Mouse (Mus musculus): ENCODE data around the gene Abca4. TPM values are rescaled to one million over a fixed set of nuclear protein-coding genes. Genes with fewer than 3 reads are reported as not detected.

The Abca4 gene
- total RNA-seq, 2 experiments from 2014 or later: 0.92 to 1.4 TPM

GRCm38 (mm10) chr3:122106920-122107319 lies 62.7 kb downstream of the Abca4 start:
- no peak for ATAC-seq (ENCODE audit: poor library complexity, severe bottlenecking)

- no peak for ATAC-seq (ENCODE audit: poor library complexity, severe bottlenecking)
Measured at GRCm38 (mm10) chr3:122107643-122108194, 63.5 kb downstream of the Abca4 start.

GRCm38 (mm10) chr3:122109461-122109860 lies 65.2 kb downstream of the Abca4 start:
- no peak for ATAC-seq (ENCODE audit: poor library complexity, severe bottlenecking)

GRCm38 (mm10) chr3:122111141-122111981 lies 67.1 kb downstream of the Abca4 start:
- ATAC-seq (ENCODE audit: poor library complexity, severe bottlenecking): no peak

- ATAC-seq (ENCODE audit: poor library complexity, severe bottlenecking): no peak
Measured at GRCm38 (mm10) chr3:122118651-122119214, 74.5 kb downstream of the Abca4 start.

GRCm38 (mm10) chr3:122119733-122120132 lies 75.5 kb downstream of the Abca4 start:
- ATAC-seq (ENCODE audit: poor library complexity, severe bottlenecking): no peak

GRCm38 (mm10) chr3:122120217-122120616 lies 76.0 kb downstream of the Abca4 start:
- no peak for ATAC-seq (ENCODE audit: poor library complexity, severe bottlenecking)

GRCm38 (mm10) chr3:122122127-122122663 lies 78.0 kb downstream of the Abca4 start:
- ATAC-seq (ENCODE audit: poor library complexity, severe bottlenecking): peak; percentile 86

GRCm38 (mm10) chr3:122122838-122123237 lies 78.6 kb downstream of the Abca4 start:
- peak; percentile 20; the same call in 1 of the 2 replicates for ATAC-seq (ENCODE audit: poor library complexity, severe bottlenecking)

- ATAC-seq (ENCODE audit: poor library complexity, severe bottlenecking): no peak
Measured at GRCm38 (mm10) chr3:122128999-122129493, 84.8 kb downstream of the Abca4 start.

GRCm38 (mm10) chr3:122130771-122131170 lies 86.5 kb downstream of the Abca4 start:
- ATAC-seq (ENCODE audit: poor library complexity, severe bottlenecking): no peak

- no peak for ATAC-seq (ENCODE audit: poor library complexity, severe bottlenecking)
Measured at GRCm38 (mm10) chr3:122131633-122132032, 87.4 kb downstream of the Abca4 start.

- ATAC-seq (ENCODE audit: poor library complexity, severe bottlenecking): no peak
Measured at GRCm38 (mm10) chr3:122133255-122133654, 89.0 kb downstream of the Abca4 start.

GRCm38 (mm10) chr3:122133840-122134239 lies 89.6 kb downstream of the Abca4 start:
- no peak for ATAC-seq (ENCODE audit: poor library complexity, severe bottlenecking)

GRCm38 (mm10) chr3:122140589-122141400 lies 96.6 kb downstream of the Abca4 start:
- no peak for ATAC-seq (ENCODE audit: poor library complexity, severe bottlenecking)

- no peak for ATAC-seq (ENCODE audit: poor library complexity, severe bottlenecking)
Measured at GRCm38 (mm10) chr3:122142256-122142922, 98.1 kb downstream of the Abca4 start.

GRCm38 (mm10) chr3:122143432-122143831 lies 99.2 kb downstream of the Abca4 start:
- no peak for ATAC-seq (ENCODE audit: poor library complexity, severe bottlenecking)

GRCm38 (mm10) chr3:122145430-122145829 lies 101.2 kb downstream of the Abca4 start:
- no peak for ATAC-seq (ENCODE audit: poor library complexity, severe bottlenecking)

- peak; percentile 27; the same call in 1 of the 2 replicates for ATAC-seq (ENCODE audit: poor library complexity, severe bottlenecking)
Measured at GRCm38 (mm10) chr3:122150836-122151235, 106.6 kb downstream of the Abca4 start.

- no peak for ATAC-seq (ENCODE audit: poor library complexity, severe bottlenecking)
Measured at GRCm38 (mm10) chr3:122152431-122152830, 108.2 kb downstream of the Abca4 start.

All from megakaryocyte, adult 5-6 weeks (primary cell).